Mouse (Mus musculus) layer of hippocampus, adult 18-20 months (tissue): ENCODE data around the gene Itga9. TPM values are rescaled to one million over a fixed set of nuclear protein-coding genes. Genes with fewer than 3 reads are reported as not detected.

ENCODE experiments used
- DNase-seq, 2 experiments: peaks; one replicate each; pipeline ENCODE4 v3.0.0; 2022; ENCODE audit warnings: low spot score in 2 of 2
- total RNA-seq, 2 experiments: library from RNA; stranded (reverse); gene quantifications; 2 replicates each; pipeline ENCODE4 v1.2.3; 2021

Gene Itga9
- total RNA-seq, 2 experiments from 2014 or later: 2.5 to 5.4 TPM

DNA sequence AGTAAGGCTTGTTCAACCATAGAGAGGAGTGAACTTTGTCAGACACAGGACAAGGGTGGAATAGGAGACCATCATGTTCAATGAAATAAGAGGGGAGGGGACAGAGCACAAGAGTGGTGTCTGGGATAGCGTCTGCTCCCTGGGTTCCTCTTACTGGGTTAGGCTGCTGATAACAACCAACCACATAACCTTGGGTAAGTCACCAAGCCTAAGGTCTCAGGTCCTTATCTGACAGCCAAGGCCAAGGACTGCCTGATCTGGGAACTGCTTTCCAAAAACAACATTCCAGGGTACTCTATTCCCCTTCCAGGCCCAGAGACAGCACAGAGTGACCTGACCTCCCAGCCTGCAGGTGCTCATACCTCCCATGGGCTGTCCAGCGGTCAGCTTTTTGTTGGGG, 260.5 kb downstream of the Itga9 start:
- no peak for DNase-seq

DNA sequence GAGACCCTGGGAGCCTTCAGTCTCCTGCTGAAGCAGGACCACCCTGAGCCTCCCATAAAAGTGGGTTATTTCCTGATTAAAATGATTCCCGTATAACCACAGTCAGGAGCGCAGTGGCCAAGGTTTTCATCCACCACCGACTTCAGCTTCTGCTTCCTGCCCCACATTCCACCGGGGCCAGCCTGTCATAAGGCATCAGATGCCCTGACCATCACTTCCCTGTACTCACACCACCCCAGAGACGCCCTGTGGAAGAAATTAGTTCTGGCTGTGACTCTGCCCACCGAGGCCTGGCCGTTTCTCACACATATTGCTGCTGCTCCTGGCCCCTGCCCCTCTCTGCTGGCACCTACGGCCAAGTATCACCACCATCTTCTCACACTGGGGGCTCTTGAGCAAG, 261.4 kb downstream of the Itga9 start:
- no peak for DNase-seq

- peak in 1 of 2 experiments; percentile 53 for DNase-seq
Observed at GRCm38 (mm10) chr9:118871089-118871488, 264.6 kb downstream of the Itga9 start.

- DNase-seq: no peak
Observed at GRCm38 (mm10) chr9:118873031-118873430, 266.5 kb downstream of the Itga9 start.

GRCm38 (mm10) chr9:118873596-118873995, 267.1 kb downstream of the Itga9 start:
- no peak for DNase-seq

DNA sequence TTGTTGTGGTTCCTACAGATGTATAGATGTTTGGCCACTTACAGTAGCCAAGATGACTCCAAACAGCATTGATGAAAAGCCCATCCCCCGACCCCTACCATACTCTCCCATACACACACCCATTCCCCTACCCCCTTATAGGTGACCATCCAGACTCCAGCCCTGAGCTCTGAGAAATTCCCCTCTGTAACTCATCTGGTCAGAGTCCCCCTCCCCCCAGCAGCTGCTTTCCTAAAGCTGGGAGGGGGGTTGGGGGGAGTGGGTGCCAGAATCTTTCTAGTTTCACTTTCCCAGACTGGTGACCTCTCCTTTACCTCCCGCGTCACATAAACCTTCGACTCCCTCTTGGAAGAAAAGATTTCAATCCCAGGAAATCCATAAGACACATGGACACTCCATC, 269.2 kb downstream of the Itga9 start:
- DNase-seq: no peak

GRCm38 (mm10) chr9:118876902-118877301, 270.4 kb downstream of the Itga9 start:
- no peak for DNase-seq

DNA sequence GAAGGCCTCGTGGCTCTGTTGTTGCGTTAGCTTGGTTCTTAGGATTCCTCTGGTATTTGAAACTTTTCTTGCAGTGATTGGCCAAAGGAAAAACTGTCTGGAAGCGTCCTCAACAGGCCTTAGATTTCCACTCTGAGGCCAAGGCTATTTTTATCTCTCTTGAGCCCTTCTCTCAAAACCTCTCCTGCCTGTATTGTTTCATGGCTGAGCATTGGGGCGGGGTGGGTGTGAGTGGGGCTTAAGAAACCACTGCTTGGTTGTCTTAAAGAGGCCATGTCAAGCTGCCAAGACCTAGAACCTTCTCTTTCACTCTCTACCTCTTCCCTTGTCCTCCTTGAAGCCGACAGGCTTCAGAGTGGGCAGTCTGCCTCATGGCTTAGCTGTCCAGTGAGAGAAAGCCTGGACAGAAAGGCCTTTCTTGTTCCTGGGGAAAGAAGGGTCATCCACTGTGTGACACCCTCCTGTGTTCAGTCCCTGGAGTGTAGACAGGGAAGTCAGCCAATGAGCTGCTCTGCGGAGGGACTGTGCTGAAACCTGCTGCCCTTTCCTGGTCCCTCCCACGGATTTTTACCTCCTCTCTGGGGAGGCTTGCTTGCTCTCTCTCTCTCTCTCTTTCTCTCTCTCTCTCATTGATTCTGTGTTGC, 271.0 kb downstream of the Itga9 start:
- no peak for DNase-seq

GRCm38 (mm10) chr9:118878596-118878995, 272.1 kb downstream of the Itga9 start:
- DNase-seq: no peak

- DNase-seq: no peak
Observed at GRCm38 (mm10) chr9:118881281-118881945, 274.9 kb downstream of the Itga9 start.

- no peak for DNase-seq
Observed at GRCm38 (mm10) chr9:118881946-118882284, 275.4 kb downstream of the Itga9 start.

- no peak for DNase-seq
Observed at GRCm38 (mm10) chr9:118883150-118883549, 276.7 kb downstream of the Itga9 start.

GRCm38 (mm10) chr9:118885785-118886184, 279.3 kb downstream of the Itga9 start:
- DNase-seq: no peak

DNA sequence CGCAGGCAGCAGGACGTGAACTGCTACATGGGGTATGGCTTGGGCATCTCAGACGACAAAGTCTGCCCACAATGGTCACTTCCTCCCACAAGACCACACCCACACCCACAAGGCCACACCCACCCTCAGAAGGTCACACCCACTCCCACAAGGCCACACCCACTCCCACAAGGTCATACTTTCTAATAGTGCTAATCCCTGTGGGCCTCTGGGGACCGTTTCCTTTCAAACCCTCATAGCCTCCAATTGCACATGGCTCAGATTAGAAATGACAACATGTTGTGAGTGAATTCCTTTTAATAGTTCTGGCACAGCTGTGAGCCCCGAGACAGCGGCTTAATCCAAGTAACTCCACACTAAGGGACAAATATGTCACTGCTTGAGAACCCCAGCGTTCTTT, 280.7 kb downstream of the Itga9 start:
- no peak for DNase-seq

DNA sequence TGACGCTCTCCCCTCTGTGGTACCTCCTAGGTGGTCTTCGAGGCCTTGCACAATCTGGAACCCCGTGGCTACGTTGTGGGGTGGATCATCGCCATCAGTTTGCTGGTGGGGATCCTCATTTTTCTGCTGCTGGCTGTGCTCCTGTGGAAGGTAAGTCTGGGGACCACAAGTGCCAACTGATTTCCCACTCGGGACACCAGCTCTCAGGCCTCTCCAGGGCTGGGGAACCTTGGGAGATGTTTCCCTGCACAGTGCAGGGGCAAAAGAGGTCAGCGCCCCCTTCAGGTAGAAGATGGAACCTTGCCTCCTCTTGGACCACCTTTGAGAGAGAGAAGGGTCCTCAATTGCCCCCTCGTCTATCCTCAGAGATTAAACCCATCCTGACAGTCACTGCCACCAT, 281.2 kb downstream of the Itga9 start:
- DNase-seq: no peak

- no peak for DNase-seq
Observed at GRCm38 (mm10) chr9:118890149-118890548, 283.7 kb downstream of the Itga9 start.

DNA sequence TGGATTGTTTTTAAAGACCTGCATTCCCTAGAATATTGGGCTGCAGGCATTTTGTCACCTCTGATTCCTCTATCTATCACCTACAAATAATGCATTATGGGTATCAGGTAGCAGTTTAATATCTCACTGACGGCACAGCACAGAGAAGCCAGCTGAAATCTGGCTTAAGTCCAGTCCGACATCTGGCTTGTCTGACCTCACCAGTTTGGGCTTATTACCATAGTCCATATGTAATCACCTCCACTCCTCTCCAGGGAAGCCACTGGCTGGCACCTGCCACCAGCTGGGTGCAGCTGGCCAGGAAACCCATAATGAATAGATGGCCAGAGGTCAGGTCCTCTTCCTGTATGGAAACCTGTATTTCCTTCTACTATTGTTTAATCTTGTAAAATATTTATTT, 284.2 kb downstream of the Itga9 start:
- DNase-seq: no peak

DNA sequence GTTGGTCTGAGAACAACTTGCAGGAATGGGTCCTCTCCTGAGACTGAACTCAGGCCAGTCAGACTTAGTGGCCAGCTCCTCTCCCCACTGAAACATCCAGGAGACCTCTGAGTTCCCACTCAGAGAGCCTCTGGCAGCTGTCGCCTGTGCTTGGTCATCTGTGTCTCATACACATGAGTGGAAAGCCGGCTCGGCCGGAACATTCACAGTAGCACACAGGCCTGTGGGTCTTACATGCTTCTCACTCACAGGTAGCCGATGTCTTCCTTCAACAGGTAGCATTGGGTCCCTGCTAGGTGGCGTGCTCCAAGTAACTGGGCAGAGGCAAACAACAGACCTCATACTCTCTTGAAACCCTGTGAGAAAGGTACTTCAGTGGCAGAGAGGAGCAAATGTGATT, 284.6 kb downstream of the Itga9 start:
- no peak for DNase-seq

DNA sequence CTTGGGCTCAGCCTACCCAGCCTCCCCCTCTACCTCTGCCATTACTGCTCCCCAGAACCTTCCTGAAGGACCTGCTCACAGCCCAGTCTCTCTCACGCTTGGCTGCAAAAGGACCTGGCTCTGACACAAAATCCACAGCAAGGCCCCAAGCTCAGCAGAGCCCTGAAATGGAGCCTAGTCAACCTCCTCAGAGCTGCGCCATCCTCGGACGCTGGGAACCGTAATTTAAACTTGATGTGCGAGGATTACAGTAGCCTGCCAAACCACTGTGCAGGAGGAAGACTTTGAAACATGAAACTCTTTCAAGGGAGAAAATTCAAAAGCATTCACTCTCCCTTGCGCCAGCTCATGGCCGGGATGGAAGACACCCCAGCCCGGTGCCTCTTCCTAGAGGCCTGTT, 285.1 kb downstream of the Itga9 start:
- DNase-seq: no peak

DNA sequence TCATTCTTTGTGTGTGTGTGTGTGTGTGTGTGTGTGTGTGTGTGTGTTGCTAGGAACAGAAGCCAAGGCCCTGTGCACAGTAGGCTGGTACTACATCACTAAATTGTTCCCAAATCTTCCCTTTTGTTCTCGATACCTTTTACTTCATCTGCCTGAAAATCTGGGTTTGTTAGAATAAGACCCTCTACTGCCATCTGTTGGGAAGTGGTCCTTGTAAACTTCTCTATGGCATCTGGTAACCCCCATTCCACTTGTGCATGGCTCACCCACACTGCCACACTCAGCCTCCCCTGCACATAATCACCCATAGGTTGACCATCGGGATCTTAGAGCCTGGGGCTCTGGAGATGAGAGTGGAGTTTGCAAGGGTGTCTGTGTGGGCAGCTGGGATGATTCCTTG, 288.6 kb downstream of the Itga9 start:
- DNase-seq: no peak

DNA sequence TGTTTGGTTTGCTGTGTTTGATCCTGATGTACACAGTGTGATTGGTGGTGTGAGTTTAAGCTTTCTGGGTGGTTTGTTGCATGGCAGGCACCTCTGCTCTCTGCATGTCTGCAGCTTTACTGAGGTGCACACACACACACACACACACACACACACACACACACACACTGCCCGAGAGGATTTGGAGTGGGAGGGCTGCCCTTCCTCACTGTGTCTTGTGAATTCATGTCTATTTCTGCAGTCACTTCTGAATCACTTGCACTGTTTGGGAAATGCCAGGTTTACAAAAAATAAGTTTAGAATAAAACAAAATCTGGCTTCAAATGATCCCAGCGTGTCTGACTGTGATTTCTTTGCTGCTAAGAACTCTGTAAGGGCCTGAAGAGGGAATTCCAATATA, 294.2 kb downstream of the Itga9 start:
- no peak for DNase-seq

DNA sequence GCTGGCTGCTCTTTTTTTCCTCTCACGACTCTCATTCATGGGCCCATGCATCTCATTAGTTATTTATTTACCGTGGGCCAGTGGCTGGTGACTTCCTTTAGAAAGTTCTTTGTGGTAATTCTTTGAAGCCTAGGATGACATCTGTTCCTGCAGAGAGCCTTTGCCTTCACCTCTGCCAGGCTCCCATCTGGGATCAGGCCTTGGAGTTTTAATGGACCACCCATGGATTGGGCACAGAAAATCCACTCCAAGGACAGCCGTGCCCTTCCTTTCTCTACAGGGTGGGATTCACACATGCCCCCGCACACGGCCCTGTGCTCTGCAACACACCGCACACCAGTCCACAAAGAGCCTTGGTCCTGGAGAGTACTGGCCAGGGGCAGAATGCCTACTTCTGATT, 295.4 kb downstream of the Itga9 start:
- no peak for DNase-seq

DNA sequence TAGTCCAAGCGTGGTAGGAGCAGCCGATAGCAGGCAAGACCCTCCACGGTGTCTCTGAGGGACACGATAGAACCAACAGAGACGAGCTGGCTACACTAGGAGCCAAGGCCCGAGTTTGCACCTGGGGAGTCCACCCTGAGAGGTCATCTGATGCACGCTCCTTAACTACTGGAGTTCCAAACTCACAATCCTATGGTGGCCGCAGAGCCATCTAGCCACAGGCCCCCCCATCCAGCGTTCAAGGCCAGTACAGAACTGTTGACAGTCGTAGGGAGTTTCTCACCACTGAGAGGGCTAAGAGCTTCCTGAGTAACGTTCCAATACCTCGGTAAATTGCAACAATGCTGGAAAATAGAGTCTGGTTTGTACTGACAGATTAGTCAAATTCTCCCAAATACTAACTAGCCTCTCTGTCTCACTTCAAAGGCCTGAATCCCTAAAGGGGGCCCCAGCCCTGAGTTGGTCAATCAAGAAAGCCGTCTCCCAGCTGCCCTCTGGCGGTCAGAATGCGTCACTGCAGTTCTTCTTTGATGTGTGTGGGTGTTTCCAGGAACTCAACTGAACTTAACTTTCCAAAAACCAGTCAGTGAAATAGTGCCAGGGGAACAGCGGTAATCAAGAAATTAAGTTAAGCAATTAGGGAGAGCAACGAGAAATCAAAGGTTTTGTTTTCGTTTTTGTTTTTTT, 301.6 kb downstream of the Itga9 start:
- peak; percentile 69 to 89 for DNase-seq
